Mouse (Mus musculus) adrenal gland, adult 2 months (tissue): Measurements from ENCODE around the gene Trank1. TPM values are rescaled to one million over a fixed set of nuclear protein-coding genes. Genes with fewer than 3 reads are reported as not detected.
A peak's percentile ranks its signal among the peaks of the same experiment; 100 is the strongest.

Source experiments
- DNase-seq: peaks from one replicate; pipeline ENCODE4 v3.0.0; 2021
- polyA plus RNA-seq: library from polyadenylated mRNA; depleted of rRNA; stranded (reverse); fragments of >200 nt; gene quantifications from 2 replicates; pipeline ENCODE4 v1.2.3, GENCODE M21; 2012; rRNA removed
- total RNA-seq, 2 experiments: library from RNA; stranded (reverse); gene quantifications; 2 replicates each; pipeline ENCODE4 v1.2.3; 2021

The Trank1 gene
- total and polyA plus RNA-seq, 3 experiments, result 37.5 to 84.7 (median 51.5) TPM

DNA sequence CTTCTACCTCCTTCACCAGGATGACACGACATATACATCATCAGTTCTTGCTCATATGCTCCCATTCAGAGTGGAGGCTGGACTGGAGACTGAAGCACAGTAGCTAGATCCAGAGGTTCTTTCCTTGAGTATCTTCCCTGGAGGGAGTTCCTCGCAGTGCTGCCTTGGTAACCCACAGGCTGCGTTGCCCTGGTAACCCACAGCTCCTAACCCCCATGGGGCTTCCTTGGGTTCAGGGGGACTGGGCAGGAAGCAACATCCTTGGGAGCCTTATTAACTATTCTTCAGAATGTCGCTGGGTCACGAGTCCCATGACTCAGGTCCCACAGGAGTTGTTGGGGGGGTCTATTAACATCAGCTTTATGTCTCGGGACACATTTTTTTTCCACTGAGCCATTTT, 113.6 kb downstream of the Trank1 start:
- no peak for DNase-seq

DNA sequence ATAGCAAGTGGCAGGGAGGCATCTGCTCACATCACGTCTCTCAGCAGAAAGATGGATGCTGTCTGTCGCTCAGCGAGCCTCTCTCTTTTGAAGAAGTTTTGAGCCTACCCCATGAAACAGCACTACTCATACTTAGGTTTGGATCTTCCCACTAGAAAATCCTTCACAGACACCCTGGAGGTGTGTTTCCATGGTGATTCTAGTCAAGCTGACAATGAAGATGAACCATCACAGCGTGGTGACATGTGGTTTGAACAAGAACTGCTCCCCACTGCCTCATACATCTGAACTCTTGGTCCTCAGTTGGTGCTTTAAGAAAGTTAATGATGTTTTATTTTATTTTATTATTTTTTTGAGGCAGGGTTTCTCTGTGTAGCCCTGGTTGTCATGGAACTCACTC, 114.4 kb downstream of the Trank1 start:
- DNase-seq, result no peak

DNA sequence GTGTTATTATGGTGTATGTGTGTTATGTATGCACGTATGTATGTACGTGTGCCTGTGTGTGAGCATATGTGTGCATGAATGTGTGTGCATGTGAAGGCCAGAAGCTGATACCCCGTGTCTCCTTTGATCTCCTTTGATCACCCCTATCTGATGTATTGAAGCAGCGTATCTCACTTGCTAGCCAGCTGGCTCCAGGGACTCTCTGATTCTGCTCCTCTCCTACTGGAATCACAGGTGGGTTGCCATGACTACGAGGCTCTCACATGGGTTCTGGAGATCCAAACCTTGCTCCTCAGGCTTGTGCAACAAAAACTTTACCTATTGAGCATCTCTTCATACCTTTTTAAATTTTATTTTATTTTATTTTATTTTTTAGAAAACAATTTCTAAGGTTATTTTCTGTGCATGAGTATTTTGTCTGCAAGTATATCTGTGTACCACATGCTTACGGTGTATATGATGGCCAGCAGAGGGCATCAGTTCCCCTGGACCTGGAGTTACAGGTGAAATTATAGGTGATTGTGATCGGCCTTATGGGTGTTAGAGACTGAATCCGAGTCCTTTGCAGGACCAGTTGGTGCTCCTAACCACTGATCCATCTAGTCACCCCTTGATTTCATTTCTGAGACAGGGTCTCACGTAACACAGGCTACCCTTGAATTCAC, 116.5 kb downstream of the Trank1 start:
- DNase-seq, result no peak

DNA sequence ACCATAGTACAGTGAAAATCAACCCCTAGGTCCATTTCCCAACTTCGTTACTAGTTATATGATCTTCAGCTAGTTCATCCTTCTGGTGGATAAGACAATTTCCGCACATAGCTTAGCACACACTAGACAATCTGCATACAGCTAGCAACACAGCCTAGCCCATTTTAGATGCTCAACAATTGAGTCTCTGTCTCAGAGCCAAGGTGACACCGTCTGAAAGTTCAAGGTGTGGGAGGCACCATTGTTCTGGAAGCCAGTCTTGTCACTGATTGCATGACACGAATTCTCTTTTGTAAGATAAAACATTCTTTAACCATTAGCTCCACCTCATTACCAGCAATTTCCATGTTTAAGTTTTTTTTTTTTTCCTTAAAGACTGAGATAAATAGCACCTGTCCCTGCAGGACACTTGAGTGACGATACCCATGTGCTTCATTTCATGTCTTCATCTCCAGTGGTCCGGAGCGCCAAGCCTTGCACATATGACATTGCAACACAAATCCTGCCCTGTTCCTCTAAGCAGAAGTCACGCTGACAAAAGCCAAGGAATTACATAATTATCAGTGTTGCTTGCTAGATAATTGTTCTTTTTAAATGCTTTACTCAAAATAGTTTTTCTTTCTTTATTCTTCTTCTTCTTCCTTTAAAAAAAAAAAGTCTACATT, 117.3 kb downstream of the Trank1 start:
- no peak for DNase-seq

DNA sequence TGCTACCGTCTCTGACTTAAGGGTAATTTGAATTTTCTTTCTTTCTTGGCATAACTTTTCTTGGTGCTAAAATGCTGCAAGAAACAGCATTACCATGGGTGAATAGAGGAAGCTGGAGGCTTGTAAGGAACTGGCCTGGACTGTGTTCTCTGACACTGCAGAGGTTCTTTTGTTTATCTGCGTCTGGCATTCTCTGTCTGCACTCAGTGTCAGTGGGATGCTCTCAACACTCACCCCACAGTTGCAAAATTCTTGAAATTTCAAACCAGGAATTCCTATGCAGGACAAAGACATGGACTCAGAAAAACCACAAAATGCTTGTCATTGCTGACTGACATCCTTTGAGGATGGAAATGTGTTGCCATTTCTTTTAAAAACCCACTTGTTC, 117.8 kb downstream of the Trank1 start:
- no peak for DNase-seq

DNA sequence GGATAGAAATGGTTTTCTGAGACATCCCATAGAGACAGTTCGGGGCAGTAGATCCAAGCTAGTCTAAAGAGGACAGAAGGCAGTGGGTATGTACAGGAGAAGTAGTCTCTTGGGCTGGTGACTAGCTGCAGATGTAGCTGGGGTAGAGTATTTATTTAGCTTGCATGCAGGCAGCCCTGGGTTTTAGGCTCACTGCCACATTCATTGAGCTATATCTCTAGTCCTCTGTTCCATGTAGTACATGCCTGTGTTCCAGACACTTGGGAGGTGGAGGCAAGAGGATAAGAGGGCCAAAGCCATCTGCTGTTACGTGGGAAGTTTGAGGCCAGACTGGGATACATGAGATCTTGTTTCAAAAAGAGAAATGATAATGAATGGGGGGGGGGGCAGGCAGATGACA, 123.9 kb downstream of the Trank1 start:
- DNase-seq, result no peak

DNA sequence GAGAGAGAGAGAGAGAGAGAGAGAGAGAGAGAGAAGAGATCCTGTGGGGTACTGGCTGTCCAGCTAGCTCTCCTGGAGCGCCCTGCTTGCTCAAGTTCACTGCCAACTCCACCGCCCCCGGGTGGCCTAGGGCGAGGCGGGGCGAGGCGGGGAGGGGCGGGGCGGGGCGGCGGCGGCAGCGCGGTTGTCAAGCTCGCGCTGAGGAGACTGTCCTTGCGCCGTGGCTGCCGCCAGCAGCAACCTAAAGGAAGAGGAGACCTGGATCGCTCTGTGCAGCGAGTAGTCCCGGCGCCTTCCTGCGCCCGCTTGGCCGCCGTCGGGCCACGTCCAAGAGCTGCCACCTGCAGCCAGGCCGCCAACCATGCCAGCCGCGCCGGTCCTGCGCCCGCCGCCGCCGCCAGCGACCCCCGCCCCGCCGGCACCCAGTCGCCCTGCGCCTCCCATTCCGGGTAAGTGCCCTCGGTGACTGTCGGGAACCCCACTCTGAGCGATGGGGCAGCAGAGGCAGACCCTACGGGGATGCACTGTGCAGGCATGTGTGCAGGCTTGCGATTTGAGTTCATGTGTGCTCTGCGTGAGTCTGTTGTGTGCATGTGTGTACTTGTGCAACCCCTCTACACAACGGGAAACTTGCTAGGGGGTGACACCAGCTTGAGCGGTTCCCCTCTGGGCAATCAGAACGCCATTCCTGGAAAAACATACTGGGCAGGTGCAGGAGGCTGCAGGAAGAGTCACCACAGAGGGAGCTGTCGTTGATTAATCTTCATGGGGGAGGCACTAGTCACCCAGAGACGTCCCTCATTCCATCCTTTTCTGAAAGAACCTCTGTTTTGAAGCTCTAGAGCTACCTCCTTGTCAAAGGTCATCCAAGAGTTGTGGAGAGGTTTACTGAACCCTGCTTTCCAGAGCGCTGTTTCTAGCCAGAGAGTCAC, 127.6 kb downstream of the Trank1 start, which contains the start of gene Dclk3:
Gene Dclk3, plus strand, starts transcription at position 178 of the 932 bp plus-strand sequence.
- DNase-seq, result peak; percentile 80

DNA sequence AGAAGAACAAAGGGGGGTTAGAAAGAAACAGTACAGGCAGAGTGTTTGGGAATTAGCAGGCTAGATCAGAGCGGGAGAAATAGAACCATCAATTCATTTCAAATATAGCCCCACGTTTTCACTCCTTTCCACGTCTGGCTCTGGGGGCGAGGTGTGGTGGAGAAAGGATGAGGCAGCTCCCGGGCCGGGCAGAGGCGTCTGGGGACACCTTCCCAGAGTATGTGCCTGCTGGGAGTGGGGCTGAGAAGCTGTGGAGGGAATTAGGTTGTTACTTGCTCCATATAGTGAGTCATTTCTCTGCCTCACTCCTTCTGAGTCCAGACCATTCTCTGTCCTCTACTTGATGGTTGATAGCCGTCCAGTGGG, 128.3 kb downstream of the Trank1 start:
- DNase-seq, result no peak

DNA sequence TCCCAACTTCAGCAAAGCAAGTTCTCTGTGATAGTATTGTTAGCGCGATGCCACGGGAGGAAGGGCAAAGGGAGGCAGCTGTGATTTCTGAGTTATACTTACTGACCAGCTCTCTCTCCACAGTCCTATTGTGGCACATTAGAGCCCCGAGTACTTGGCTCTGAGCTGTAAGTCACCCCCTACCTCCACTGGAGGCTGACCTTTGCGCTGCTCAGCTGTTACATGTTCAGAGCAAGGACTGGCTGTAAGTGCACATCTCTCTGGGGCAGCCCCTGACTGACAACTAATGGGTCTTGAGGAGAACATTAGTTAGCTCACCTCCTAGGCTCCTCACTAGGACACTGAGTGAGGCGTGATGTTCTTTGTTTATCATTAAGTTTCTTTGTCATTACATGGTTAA, 128.9 kb downstream of the Trank1 start:
- DNase-seq, result no peak

DNA sequence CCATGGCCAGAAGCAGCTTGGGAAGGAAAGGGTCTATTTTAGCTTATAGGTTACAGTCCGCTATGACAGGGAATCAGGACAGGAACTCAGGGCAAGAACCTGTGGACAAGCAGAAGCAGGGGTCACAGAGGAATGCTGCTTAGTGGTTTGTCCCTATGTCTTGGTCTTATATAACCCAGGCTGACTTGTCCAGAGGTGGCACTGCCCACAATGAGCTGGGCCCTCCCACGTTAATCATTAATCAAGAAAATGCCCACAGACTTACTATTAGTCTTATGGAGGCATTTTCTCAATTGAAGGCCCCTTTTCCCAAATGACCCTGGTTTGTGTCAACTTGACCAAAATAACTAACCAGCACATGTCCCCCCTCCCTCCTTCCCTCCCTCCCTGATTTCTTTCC, 129.6 kb downstream of the Trank1 start:
- no peak for DNase-seq

Other genes starting within 250 kb of the Trank1 start
- gene Lrrfip2, start 194.1 kb upstream of the Trank1 start, total RNA-seq, result 10 to 100 TPM; 51.4 to 60.7 TPM
- gene Lrrfip2, start 194.1 kb upstream of the Trank1 start, polyA plus RNA-seq, result 10.7 and 11.6 TPM in 2 replicates
- gene Mlh1, start 39.9 kb upstream of the Trank1 start, total RNA-seq, result 10 to 100 TPM; 15.0 to 17.5 TPM
- 11.0 and 13.2 TPM in 2 replicates for gene Mlh1, start 39.9 kb upstream of the Trank1 start, polyA plus RNA-seq
- 10 to 100 TPM; 33.5 to 44.2 TPM for gene Epm2aip1, start 39.8 kb upstream of the Trank1 start, total RNA-seq
- 6.4 and 7.7 TPM in 2 replicates for gene Epm2aip1, start 39.8 kb upstream of the Trank1 start, polyA plus RNA-seq
- gene Dclk3, start 127.3 kb downstream of the Trank1 start, total RNA-seq, result 1 to 10 TPM in 1 of 2 experiments, under 1 TPM in 1; 0.69 to 1.7 TPM
- 0.40 and 0.85 TPM in 2 replicates for gene Dclk3, start 127.3 kb downstream of the Trank1 start, polyA plus RNA-seq